Mouse (Mus musculus) hindbrain, embryonic 11.5 days (tissue): ENCODE results near the gene Fbll1. TPM values are rescaled to one million over a fixed set of nuclear protein-coding genes. Genes with fewer than 3 reads are reported as not detected.
A peak's percentile ranks its signal among the peaks of the same experiment; 100 is the strongest.

Source experiments
- ATAC-seq: fragments of 200-750 bp; cut with Nextera tagmentation; 2 replicates; pipeline ENCODE4 v1.8.0; 2017; ENCODE audit warnings: mild to moderate bottlenecking, moderate TSS enrichment, moderate library complexity; ENCODE audit not compliant: low FRiP score
- DNase-seq: peaks from one replicate; pipeline ENCODE4 v3.0.0-alpha.2; 2015; ENCODE audit warnings: low spot score
- H3K27ac ChIP-seq: fragments of 300-500 bp; sonication (generic); 2 replicates; pipeline ENCODE4 v1.5.1; 2014; ENCODE audit warnings: mild to moderate bottlenecking, low read depth, low read length
- H3K27me3 ChIP-seq: fragments of 300-500 bp; sonication (generic); 2 replicates; pipeline ENCODE4 v1.6.1; 2014; ENCODE audit warnings: mild to moderate bottlenecking, low read length, moderate library complexity, mixed read lengths; ENCODE audit not compliant: control insufficient read depth, insufficient read depth
- H3K36me3 ChIP-seq: fragments of 300-500 bp; sonication (generic); 2 replicates; pipeline ENCODE4 v1.6.1; 2014; ENCODE audit warnings: mild to moderate bottlenecking, low read length, moderate library complexity, mixed read lengths; ENCODE audit not compliant: control insufficient read depth, insufficient read depth
- H3K4me1 ChIP-seq: fragments of 300-500 bp; sonication (generic); replicated peaks from 2 replicates; pipeline ENCODE4 v1.6.1; 2014; ENCODE audit warnings: low read length, mixed read lengths; ENCODE audit not compliant: control insufficient read depth, insufficient read depth
- H3K4me2 ChIP-seq: fragments of 300-500 bp; sonication (generic); replicated peaks from 2 replicates; pipeline ENCODE4 v1.6.1; 2014; ENCODE audit warnings: mild to moderate bottlenecking, low read depth, low read length
- H3K4me3 ChIP-seq: fragments of 300-500 bp; sonication (generic); 2 replicates; pipeline ENCODE4 v1.5.1; 2014; ENCODE audit warnings: low read depth, low read length
- H3K9ac ChIP-seq: fragments of 300-500 bp; sonication (generic); 2 replicates; pipeline ENCODE4 v1.6.1; 2014; ENCODE audit warnings: low read depth, low read length
- H3K9me3 ChIP-seq: fragments of 300-500 bp; sonication (generic); 2 replicates; pipeline ENCODE4 v1.6.1; 2016; ENCODE audit warnings: low read length; ENCODE audit not compliant: control insufficient read depth
- WGBS: fragments of 180-500 bp; shearing (Covaris S2); extraction: QIAGEN DNeasy Blood & Tissue Kit; methylation state at CpG from one replicate; pipeline ENCODE4 v1.1.7; 2014; 5-methylcytosine and 5-hydroxymethylcytosine counted together
- polyA plus RNA-seq: library from polyadenylated mRNA; unstranded; fragments of >200 nt; fragmentation: Nextera tagmentation; extraction: Ambion mirVana; gene quantifications from 2 replicates; pipeline ENCODE4 v1.2.1, GENCODE M21; 2014

Fbll1 gene
- polyA plus RNA-seq, 1 experiment from 2014 or later = 4.6 TPM

DNA sequence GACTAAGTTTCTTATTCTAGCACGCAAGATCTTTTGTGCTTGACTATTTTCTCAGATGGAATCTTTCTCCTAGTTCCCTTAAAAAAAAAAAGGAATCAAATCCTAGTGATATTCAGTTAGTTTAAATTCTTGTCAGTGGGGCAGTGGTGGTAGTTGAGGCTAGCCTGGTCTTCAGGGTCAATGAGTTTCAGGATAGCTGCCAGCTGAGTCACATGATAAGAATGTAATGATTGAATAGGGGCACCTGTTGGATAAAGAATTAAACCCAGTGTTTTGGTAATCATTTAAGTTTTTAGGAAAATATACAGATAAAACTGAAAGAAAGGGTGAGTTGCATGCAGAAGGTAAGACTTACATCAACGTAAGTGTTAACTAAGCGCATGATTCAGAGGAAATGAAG, 23.1 kb downstream of the Fbll1 start:
- Histone ChIP-seq H3K27ac (no peak overlapping the region), H3K9ac (no peak overlapping the region), H3K36me3 (0 out of 2 replicates have a peak, but pooled peaks cover 11% of the 10 kb centered on the region), H3K4me2 (no peak overlapping the region), H3K27me3 (no peaks in the 10 kb centered on the region), H3K4me3 (no peak overlapping the region), H3K4me1 (no peaks in the 10 kb centered on the region), H3K9me3 (no peaks in the 10 kb centered on the region)
- no peak for ATAC-seq
- WGBS = 98% methylated on average over 3 of the region's 3 CpGs
- DNase-seq = no peak

DNA sequence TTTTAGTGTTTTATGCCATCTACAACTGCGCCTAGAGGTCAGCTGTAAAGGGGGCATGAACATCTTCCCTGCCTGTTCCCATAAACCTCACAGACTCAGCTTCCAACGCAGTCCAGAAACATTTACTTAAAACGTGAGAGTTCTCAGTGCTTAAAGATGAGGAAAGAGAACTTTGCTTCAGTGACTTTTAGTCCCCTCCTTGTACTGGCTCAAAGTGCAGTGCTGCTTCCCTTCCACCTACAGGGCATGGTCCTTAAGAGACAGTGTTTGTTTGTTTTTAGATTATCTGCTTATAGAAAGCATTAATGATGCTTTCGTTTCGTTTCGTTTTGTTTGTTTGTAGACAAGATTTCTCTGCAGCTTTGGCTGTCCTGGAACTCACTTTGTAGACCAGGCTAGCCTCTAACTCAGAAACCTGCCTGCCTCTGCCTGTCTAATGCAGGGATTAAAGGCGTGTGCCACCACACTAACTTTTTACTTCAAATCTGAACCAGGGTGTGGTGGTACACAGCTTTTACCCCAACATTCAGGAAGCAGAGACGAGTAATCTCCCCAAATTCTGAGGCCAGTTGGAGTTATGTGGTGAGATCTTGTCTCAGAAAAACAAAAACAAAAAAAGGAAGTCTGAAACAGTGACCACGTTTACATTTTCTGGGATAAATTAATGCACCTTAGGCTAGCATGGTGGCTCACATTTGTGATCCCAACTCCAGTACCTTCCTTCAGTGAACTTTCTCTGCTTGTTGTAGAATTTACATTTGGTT, 27.8 kb downstream of the Fbll1 start:
- no peaks in the 10 kb centered on the region for H3K9me3 ChIP-seq
- no peak overlapping the region for H3K27ac ChIP-seq
- 74% methylated on average over 9 of the region's 9 CpGs for WGBS
- no peaks in the 10 kb centered on the region for H3K4me1 ChIP-seq
- peak overlapping the region; percentile 85 for H3K4me3 ChIP-seq
- DNase-seq (no peak), ATAC-seq (no peak)
- H3K27me3 ChIP-seq = no peaks in the 10 kb centered on the region
- H3K36me3 ChIP-seq = no peaks in the 10 kb centered on the region
- H3K4me2 ChIP-seq = peak overlapping the region; percentile 54
- peak overlapping the region; percentile 98; the same call in 1 of the 2 replicates for H3K9ac ChIP-seq

DNA sequence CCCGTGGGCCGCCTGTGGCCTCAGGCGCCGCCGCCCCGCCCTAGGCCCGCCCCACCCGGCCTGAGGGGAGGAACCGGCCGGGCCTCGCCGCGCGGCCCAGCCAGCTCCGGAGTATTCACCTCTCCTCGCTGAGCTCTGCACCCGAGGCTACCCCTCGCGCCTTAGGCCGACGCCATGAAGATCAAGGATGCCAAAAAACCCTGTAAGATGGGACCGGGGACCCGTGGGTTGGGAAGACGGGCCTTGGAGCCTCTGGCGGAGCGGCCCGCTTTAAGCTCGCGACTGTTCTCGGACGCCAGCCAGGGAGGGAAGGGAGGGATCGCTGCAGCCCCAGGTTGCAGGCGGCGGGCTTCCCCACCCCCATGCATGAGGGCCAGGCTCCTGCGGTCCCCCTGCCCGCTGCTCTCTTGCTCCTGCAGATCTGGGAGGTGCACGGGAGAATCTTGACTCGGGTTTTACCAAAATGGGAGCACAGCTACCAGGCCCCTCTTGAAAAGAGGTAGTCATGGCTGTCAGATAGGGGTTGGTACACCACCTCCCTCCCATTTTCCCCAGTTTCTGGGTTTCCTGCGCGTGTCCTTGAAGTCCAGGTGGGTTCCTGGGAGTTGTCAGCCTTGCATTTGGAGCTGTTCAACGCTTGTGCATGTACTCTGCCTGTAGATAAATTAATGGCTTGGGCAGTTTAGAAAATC, 28.8 kb downstream of the Fbll1 start:
- no peaks in the 10 kb centered on the region for H3K4me1 ChIP-seq
- no peaks in the 10 kb centered on the region for H3K9me3 ChIP-seq
- H3K9ac ChIP-seq = peak overlapping the region; percentile 98
- H3K4me3 ChIP-seq = peak overlapping the region; percentile 85
- WGBS = under 1% methylated on average over 33 of the region's 41 CpGs
- no peaks in the 10 kb centered on the region for H3K36me3 ChIP-seq
- H3K27me3 ChIP-seq = no peaks in the 10 kb centered on the region
- H3K4me2 ChIP-seq = peak overlapping the region; percentile 54
- ATAC-seq (peak; percentile 90), DNase-seq (peak; percentile 75)
- peak overlapping the region; percentile 94 for H3K27ac ChIP-seq

DNA sequence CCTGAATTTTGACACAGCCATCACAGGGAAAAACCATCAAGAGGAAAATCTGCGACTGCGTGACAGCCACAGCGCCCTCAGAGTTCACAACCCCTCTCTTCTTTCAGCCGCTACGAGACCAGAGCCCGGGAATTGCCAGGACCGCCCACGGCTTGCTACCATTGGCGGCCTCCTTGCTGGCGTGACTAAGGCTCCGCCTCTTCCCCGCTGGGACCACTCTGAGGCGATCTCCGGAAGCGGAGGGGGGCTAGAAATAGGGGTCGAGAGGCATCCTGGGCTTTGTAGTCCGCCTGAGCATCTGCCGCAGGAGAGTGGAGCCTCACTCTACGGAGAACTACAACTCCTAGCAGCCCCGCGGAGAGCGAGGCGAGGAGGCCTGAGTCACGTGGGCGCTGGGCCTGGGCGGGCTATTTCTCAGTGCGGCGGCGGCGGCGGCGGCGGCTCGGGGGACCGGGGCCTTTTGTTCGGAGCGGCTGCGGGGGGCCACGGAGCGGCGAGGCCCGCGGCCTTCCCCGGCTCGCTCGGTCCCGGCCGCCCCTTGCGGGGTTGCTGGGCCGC, 29.4 kb downstream of the Fbll1 start, which contains the start of gene Pank3:
TSS of gene Pank3 (plus strand) at position 297 of the 558 bp plus-strand sequence.
- Histone ChIP-seq H3K36me3 (no peaks in the 10 kb centered on the region), H3K4me1 (no peaks in the 10 kb centered on the region), H3K9me3 (no peaks in the 10 kb centered on the region), H3K27me3 (no peaks in the 10 kb centered on the region), H3K4me2 (peak within 1 kb of the TSS; percentile 54), H3K27ac (peak within 1 kb of the TSS; percentile 94), H3K9ac (peak within 1 kb of the TSS; percentile 98), H3K4me3 (peak within 1 kb of the TSS; percentile 85)
- DNase-seq (peak; percentile 97), ATAC-seq (peak; percentile 100)
- 0% methylated on average over 35 of the region's 50 CpGs for WGBS

DNA sequence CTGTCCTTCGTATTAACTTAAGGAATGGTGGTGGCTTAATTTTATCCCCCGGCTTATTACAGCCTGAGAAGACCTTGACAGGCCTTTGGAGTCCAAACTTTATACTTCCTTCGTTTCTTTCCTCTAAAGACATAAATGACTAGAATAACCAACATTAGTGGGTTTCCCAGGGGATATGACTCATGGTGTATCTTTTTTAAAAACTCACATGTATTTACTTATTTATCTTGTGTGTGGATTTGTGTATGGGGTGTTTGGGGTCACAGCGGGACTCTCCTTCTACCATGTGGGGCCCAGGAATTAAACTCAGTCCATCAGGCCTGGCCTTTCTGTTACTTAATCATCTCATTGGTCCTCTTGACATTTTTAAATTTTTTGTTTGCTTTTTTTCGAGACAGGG, 31.8 kb downstream of the Fbll1 start:
- Histone ChIP-seq H3K9ac (no peak overlapping the region), H3K4me1 (no peaks in the 10 kb centered on the region), H3K27ac (no peak overlapping the region), H3K27me3 (no peaks in the 10 kb centered on the region), H3K9me3 (no peaks in the 10 kb centered on the region), H3K4me3 (no peak overlapping the region), H3K4me2 (no peak overlapping the region), H3K36me3 (no peaks in the 10 kb centered on the region)
- DNase-seq = no peak
- WGBS = 93% methylated on average over 5 of the region's 5 CpGs
- no peak for ATAC-seq

DNA sequence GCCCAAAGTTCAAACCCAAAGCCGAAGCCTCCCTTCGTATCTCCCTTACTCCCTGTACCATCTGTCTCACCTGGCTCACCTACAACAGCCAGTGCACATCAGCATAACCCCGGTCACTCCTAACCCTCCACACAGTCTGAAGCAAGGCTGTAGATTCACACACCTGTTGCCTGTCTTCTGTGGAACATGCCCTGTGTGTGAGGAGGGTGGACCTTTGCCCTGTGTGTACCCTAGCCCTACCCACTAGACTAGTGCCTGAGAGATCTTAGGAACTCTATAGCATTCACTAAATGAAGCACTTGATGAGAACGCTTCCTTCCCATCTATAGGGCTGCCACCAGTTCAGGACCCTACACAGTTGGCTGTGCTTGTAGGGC, 38.1 kb downstream of the Fbll1 start:
- WGBS = 87% methylated on average over 4 of the region's 4 CpGs
- no peak for ATAC-seq

DNA sequence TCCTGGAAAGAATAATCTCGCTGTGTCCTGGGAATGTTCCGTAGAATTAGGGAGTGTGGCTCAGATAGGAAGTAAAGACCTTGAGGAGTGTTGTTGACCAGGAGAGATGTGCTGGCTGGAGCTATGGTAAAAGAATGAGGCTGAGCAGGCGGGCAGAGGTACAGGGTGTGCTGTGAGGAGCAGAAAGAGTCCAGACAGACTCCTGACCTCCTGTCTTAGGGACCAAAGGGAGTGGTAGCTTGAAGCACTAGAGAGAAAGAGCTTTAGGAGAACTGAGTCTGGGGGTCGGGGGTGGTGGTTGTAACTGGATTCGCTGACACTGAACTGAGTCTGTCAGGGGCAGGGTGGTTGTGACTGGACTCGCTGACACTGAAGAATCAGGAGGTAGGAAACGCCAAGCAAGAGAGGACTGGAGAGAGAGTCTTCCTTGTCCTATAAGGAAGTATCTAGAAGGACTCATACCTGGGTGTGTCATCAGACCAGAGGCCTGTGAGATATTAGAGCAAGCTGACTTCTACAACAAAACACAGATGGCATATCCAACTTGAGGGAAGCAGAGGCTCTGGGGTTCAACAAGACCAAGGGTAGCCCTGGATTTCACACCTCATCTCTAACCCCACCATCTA, 38.6 kb downstream of the Fbll1 start:
- Histone ChIP-seq H3K9me3 (no peaks in the 10 kb centered on the region), H3K4me1 (no peaks in the 10 kb centered on the region), H3K4me3 (no peak overlapping the region), H3K36me3 (no peaks in the 10 kb centered on the region), H3K9ac (no peak overlapping the region), H3K27ac (no peak overlapping the region), H3K4me2 (no peak overlapping the region), H3K27me3 (no peaks in the 10 kb centered on the region)
- WGBS = 89% methylated on average over 7 of the region's 7 CpGs
- DNase-seq = no peak
- ATAC-seq = no peak

More for the DNA sequence above, 38.1 kb downstream of the Fbll1 start:
- H3K27ac ChIP-seq = no peak overlapping the region
- no peak for DNase-seq
- no peaks in the 10 kb centered on the region for H3K9me3 ChIP-seq
- H3K4me1 ChIP-seq = no peaks in the 10 kb centered on the region
- H3K4me3 ChIP-seq = no peak overlapping the region
- no peaks in the 10 kb centered on the region for H3K27me3 ChIP-seq
- H3K36me3 ChIP-seq = no peaks in the 10 kb centered on the region
- H3K4me2 ChIP-seq = no peak overlapping the region
- no peak overlapping the region for H3K9ac ChIP-seq

DNA sequence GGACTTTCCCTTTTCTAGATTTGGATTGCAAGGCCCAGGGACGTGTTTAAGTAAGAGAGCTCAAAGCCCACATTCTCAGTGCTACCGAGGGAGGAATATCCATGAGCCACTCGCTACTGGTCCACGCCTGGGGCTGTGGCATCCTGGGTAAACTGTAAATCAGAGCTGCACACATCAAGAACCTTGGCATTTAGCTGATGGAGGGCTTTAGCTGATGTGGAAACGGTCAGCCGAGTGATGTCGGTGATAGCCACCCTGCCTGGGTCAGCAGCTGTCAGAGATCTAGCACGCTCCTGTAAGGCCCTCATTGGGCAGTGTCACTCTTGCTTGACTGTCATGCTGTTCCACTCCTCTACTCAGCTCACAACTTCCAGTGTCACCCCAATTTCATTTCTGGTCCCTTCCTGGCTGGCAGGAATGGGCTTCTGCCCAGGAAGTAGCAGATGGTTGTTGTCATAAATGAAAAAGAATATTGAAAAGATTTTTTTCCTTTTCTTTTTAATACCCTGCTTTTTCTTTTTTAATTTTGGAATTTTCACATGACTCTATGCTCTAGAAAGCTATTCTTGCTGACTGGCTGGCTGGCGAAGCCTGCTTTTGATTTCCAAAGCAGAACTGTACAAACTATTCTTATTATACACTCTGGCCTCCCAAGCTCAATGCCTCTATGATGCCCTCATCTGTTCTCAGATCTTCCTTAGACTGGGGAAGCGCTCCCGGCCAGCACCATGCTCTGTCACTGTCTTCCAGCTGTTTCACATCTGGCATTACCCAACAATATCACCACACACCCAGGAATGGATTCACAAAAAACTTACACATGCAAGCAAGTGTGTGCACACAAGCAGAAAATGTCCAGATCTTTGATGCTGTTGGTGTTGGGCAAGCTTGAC, 42.0 kb downstream of the Fbll1 start:
- no peaks in the 10 kb centered on the region for H3K9me3 ChIP-seq
- no peak for ATAC-seq
- no peak overlapping the region for H3K4me3 ChIP-seq
- 74% methylated on average over 11 of the region's 11 CpGs for WGBS
- H3K4me2 ChIP-seq = no peak overlapping the region
- H3K36me3 ChIP-seq = no peaks in the 10 kb centered on the region
- H3K27me3 ChIP-seq = no peaks in the 10 kb centered on the region
- no peaks in the 10 kb centered on the region for H3K4me1 ChIP-seq
- H3K9ac ChIP-seq = no peak overlapping the region
- no peak for DNase-seq
- H3K27ac ChIP-seq = no peak overlapping the region
